Mouse (Mus musculus) cerebral cortex, adult 2 months (tissue): ENCODE data around the gene Ahnak.

Source experiments
- WGBS: fragments of 180-500 bp; shearing (Covaris S2); methylation state at CpG from one replicate; pipeline ENCODE4 v1.1.7; 2018; 5-methylcytosine and 5-hydroxymethylcytosine counted together

The Ahnak gene

GRCm38 (mm10) chr19:9069687-9070307 lies 80.7 kb downstream of the Ahnak start:
- 35% methylated on average over 8 of the region's 8 CpGs for WGBS

DNA sequence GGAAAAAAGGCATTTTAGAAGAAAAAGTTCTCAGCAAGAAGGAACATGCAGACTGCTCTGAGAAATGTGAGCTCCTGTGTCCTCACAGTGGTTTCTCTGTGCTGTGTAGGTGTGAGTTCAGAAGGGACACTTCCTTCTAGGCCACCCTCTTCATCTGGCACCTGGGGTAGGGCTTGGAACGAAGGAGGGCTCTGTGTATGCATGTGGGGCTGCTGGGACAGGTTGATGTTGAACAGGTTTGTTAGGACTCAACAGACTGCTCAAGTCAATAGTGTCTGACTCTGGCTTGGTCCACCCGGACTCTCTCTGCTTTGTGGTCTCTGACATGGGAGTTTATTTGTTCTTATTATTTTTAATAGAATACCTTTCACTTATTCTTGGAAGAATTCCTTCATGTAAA lies 81.2 kb downstream of the Ahnak start:
- WGBS = 59% methylated on average over 2 of the region's 2 CpGs

DNA sequence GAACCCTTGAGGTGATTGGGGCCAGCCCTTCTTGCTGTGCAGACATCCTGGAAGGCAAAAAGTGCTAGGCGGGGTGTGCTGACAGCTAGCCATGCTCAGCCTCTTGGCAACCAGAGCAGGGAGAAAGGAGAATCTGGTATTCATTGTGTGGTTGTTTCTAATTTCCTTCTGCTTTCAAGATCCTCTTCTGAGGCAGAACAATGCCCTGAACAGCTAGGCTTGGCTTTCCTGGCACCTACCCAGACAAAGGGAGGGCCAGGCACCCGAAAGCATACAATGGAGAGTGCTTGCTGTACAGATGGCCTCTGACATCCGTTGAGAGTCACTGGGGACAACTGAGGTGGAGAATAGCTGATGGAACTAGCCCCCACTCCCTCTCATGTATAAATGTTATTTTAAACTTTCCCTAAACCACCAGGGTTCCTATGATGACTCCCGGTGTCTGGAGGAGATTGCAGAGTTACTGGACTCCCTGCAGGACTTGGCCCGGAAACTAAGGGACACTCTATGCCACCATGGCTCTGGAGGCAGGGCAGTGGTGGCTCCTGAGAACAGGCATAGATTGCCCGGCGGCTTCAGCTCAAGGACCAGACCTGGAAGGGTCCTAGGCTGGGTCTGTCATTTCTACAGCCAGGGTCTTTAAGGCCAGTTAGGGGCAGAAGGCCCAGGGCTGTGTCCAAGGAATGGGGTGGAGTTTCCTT lies 82.5 kb downstream of the Ahnak start:
- WGBS = 38% methylated on average over 7 of the region's 7 CpGs

DNA sequence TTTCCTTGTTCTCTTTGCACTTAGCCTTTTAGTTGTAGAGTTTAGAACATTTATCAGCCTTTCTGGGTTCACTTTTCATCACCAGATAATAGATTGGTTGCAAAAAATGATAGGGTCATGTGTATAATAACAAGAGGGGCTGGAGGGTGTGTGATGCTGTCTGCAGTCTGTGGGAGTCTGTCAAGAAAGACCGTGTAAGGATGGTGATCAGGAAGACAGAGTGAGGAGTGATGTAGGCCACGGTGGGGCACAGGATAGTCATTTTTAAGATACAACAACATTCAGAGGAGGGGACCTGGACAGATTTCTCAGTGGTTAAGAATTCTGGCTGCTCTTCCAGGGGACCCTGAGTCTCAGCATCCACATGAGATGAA lies 83.1 kb downstream of the Ahnak start:
- 79% methylated on average over 2 of the region's 2 CpGs for WGBS

- WGBS = 70% methylated on average over 12 of the region's 12 CpGs
Observed at GRCm38 (mm10) chr19:9073776-9074411, 84.8 kb downstream of the Ahnak start.

GRCm38 (mm10) chr19:9074424-9074823 lies 85.3 kb downstream of the Ahnak start:
- 80% methylated on average over 4 of the region's 4 CpGs for WGBS

DNA sequence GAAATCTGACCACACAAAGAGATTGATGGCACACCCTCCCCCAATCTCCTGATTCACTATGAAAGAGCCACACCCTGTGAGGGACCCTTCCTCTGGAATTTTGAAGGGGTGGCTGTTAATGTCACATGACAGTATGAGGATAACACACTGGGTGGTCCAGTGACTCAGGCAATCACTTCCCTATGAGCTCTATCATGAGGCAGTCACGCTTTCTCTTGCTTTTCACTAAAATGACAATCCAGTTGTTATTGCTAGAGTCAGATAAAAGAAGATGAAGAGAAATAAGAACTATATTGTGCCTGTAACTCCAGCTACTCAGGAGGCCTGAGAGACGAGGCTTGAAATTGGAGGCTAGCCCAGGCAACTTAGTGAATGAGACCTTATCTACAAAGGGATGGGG lies 86.5 kb downstream of the Ahnak start:
- WGBS = 88% methylated on average over 2 of the region's 2 CpGs

- 86% methylated on average over 3 of the region's 3 CpGs for WGBS
Observed at GRCm38 (mm10) chr19:9076035-9076434, 87.0 kb downstream of the Ahnak start.

DNA sequence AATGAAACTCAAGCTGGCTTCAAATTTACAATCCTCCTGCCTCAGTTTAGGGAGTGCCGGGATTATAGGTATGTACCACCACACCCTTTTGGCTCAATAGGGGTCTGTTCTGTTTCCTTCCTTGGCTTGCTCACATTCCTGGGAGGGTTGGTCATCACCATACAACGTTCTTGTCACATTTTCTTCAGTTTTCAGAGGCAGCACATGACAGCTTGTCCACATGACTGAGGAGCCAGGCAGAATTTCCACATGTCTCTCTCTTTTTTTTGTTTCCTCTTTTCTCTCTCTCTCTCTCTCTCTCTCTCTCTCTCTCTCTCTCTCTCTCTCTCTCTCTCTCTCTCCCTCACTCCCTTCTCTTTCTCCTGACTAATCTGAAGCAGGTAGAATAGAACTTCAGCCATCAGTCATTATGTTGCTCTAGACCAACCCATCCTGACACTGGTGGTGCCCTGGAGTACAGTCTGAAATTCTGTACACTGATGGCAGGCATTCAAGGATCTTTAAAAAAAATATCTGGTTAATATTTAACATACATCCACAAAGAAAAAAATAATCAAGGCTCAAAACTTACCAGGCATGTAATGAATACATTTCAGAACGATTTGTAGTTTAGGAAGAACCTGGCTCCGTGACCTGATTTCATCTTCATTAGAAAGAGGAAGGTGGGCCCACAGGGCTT lies 88.0 kb downstream of the Ahnak start:
- 82% methylated on average over 4 of the region's 4 CpGs for WGBS

DNA sequence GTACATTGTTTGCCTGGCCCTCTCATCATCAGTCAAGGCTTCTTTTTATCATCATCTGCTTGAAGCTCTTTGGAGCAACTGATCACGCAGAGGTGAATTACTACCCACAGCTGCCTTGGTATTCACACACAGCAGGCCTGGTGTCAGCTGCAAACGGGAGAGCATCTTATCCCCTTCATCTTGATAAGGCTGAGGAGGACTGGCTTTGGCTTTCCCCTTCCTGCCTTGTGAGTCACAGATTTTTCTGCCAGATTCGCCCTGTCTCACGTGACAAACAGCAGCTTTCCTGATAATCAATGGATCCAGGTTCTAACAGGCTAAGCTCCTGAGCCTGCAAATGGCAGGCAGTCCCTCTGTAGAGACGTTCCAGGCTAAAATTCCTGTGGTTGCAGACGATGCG lies 90.8 kb downstream of the Ahnak start:
- 78% methylated on average over 7 of the region's 7 CpGs for WGBS

- 93% methylated on average over 14 of the region's 14 CpGs for WGBS
Observed at GRCm38 (mm10) chr19:9081311-9082190, 92.5 kb downstream of the Ahnak start.

DNA sequence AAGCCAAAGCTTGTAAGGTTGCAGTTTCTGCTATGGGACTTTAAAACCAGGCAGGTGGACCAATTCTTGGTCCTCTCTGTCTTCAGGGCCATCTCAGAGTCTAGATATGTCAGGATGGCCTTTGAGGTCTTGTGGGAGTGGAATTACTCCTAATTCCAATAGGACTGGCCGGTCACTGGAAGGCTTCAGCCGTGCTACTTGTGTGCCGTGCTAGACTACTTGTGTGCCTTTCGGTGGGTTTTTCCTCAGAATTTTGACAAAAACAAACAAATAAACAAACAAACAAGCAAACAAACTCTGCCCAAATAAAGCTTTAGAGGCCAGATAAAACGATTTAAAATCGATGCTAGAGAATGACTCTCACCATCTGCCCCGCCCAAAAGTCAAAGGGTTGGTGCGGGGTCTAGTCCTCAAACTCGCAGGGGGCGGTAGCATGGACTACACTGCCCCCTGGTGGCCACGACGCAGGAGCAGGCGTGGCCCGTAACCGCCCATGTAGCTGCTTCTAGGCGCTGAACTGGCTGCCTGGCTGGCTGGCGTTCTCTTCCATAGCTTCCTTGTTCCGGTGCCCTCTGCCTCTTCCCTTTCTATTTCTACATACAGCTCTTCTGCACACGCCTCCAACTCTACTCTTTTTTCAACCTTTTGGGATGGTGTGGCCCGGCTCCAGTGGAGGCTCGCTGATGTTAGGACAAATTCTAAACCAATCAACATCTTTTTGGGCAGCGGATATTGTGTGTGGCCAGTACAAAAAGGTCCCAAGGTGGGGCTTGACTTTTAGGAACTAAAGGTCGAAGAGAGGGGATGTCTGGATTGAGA lies 93.3 kb downstream of the Ahnak start:
- WGBS = 17% methylated on average over 23 of the region's 23 CpGs

DNA sequence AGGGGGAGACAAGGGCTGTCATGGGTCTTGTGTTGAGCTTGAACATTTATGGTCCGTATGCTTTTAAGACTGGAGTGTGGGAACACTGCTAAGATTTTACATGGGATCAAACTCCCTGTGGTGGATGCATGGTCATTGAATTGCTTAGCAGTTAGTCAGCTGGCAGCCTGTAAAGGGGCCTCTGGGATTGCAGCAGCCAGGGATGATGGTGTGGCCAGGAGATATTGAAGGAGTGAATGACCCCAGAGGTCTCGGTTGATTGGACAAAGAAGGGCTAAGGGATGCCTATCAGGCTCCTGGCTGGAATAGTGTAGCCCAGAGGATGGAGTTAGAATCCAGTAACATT lies 93.9 kb downstream of the Ahnak start:
- 96% methylated on average over 2 of the region's 2 CpGs for WGBS

- 91% methylated on average over 2 of the region's 2 CpGs for WGBS
Observed at GRCm38 (mm10) chr19:9083892-9084291, 94.8 kb downstream of the Ahnak start.

- WGBS = 84% methylated on average over 4 of the region's 4 CpGs
Observed at GRCm38 (mm10) chr19:9087821-9088220, 98.7 kb downstream of the Ahnak start, which contains the start of gene Scgb1a1. Gene Scgb1a1 (minus strand): TSS chr19:9087958.

DNA sequence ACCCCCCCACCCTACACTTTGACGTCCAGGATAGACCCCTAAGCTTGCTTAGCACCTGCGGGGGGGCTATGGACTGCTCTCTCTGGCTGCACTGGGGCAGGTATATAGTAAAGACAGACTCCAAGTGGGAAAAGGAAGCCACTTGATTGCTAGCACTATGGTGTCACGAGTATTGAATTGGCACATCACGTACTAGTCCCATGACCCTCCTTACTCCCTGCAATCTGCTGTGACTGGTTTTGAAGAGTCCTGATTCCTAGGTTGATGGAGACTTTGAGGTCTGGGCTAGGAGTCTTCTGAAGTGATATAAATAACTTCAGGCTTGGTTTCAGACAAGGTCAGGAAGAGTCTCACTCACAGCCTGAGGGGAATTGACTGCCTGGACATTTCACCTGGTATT lies 101.1 kb downstream of the Ahnak start:
- WGBS = 76% methylated on average over 4 of the region's 4 CpGs

DNA sequence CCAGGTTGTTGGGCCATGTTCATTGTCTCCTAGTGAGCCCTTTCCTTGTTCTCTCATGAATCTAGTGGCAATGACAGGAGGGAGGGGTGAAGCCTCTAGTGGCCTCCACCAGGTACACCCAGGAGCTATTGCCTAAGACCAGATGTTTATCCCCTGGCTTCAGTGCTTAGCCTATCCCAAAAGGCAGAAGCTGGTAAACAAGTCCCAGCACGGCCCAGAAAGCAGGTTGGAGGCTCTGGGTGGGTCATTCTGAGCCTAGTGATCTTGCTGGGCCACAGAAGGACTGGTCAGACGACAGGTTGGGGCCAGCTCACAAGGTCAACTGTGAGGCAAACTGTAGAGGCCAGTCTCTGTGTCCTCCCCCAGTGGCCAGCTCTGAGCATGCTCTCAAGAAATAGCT lies 101.6 kb downstream of the Ahnak start:
- WGBS = 72% methylated on average over 2 of the region's 2 CpGs

GRCm38 (mm10) chr19:9095111-9095510 lies 106.0 kb downstream of the Ahnak start:
- WGBS = 82% methylated on average over 5 of the region's 5 CpGs

DNA sequence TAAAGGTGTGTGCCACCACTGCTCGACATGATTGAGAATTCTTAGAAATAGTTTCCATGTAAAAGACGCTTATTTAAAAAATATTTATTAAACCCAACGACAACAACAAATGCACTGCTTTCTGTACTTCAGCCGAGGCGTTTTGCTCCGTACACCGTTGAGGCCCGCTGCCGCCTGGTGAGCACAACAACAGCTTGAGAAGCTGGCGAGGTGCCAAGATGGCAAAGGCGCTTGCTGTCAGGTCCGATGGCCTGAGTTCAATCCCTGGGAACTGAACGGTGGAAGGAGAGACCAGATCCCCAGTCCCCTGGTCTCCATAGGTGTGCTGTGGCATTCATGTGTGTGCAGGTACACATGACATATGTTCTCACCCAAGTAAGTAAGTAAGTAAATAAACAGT lies 108.4 kb downstream of the Ahnak start:
- WGBS = 58% methylated on average over 13 of the region's 13 CpGs

DNA sequence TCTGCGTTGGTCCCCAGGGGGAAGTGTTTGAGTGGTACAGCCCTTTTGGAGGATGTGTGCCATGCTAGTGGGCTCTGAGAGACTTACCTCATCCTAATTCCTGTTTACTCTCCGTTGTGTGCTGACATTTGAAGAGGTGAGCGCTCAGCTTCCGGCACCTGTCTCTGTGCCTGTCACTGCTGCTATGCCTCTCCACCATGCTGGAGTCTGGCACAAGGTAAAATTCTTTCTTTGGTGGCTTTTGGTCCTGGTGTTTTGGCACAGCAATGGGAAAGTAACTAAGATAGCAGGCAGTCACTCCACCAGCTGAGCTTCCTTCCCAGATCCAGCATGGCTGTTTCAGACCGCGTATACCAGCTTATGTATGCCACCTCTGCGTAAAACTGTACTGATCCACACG lies 110.7 kb downstream of the Ahnak start:
- WGBS = 94% methylated on average over 8 of the region's 8 CpGs
